Mouse (Mus musculus): Measurements from ENCODE around the gene Stk38l.
"Not testable (repeated sequence)": the region's sequence is repeated elsewhere in the genome, so short reads cannot be mapped to it uniquely, and the experiment has no call there.

The Stk38l gene

GRCm38 (mm10) chr6:146770005-146770745 is 45.4 kb downstream of the Stk38l start:
- no peak for DNase-seq (ENCODE audit: low read depth, low spot score)

GRCm38 (mm10) chr6:146770808-146771207 is 46.0 kb downstream of the Stk38l start:
- no peak for DNase-seq (ENCODE audit: low read depth, low spot score)

GRCm38 (mm10) chr6:146775864-146776263 is 51.1 kb downstream of the Stk38l start:
- not testable (repeated sequence) for DNase-seq (ENCODE audit: low read depth, low spot score)

GRCm38 (mm10) chr6:146776610-146777389 is 52.0 kb downstream of the Stk38l start:
- no peak for DNase-seq (ENCODE audit: low read depth, low spot score)

GRCm38 (mm10) chr6:146778055-146778454 is 53.3 kb downstream of the Stk38l start:
- no peak for DNase-seq (ENCODE audit: low read depth, low spot score)

GRCm38 (mm10) chr6:146781566-146781965 is 56.8 kb downstream of the Stk38l start:
- DNase-seq (ENCODE audit: low read depth, low spot score): no peak

GRCm38 (mm10) chr6:146793527-146793926 is 68.7 kb downstream of the Stk38l start:
- DNase-seq (ENCODE audit: low read depth, low spot score): no peak

GRCm38 (mm10) chr6:146795166-146795923 is 70.5 kb downstream of the Stk38l start:
- no peak for DNase-seq (ENCODE audit: low read depth, low spot score)

GRCm38 (mm10) chr6:146795924-146796545 is 71.2 kb downstream of the Stk38l start, which contains the start of gene Arntl2:
Arntl2 (plus strand) TSS chr6:146796055.
- DNase-seq (ENCODE audit: low read depth, low spot score): peak; percentile 86

GRCm38 (mm10) chr6:146797446-146797845 is 72.7 kb downstream of the Stk38l start:
- DNase-seq (ENCODE audit: low read depth, low spot score): no peak

GRCm38 (mm10) chr6:146809991-146810390 is 85.2 kb downstream of the Stk38l start:
- no peak for DNase-seq (ENCODE audit: low read depth, low spot score)

GRCm38 (mm10) chr6:146813007-146813406 is 88.2 kb downstream of the Stk38l start:
- DNase-seq (ENCODE audit: low read depth, low spot score): no peak

GRCm38 (mm10) chr6:146820177-146820965 is 95.6 kb downstream of the Stk38l start:
- peak; percentile 27 for DNase-seq (ENCODE audit: low read depth, low spot score)

GRCm38 (mm10) chr6:146821958-146822357 is 97.2 kb downstream of the Stk38l start:
- DNase-seq (ENCODE audit: low read depth, low spot score): no peak

GRCm38 (mm10) chr6:146824727-146825486 is 100.1 kb downstream of the Stk38l start:
- DNase-seq (ENCODE audit: low read depth, low spot score): peak; percentile 78

- no peak for DNase-seq (ENCODE audit: low read depth, low spot score)
Measured at GRCm38 (mm10) chr6:146825487-146825773, 100.6 kb downstream of the Stk38l start.

Measured in ZHBTc4 (cell line).